Mouse (Mus musculus) heart, adult 2 months (tissue): ENCODE results near the gene Pank4. TPM values are rescaled to one million over a fixed set of nuclear protein-coding genes. Genes with fewer than 3 reads are reported as not detected.

Experiments
- DNase-seq, 2 experiments: peaks; one replicate each; pipeline ENCODE4 v3.0.0; 2021
- H3K27ac ChIP-seq: fragments of 200-600 bp; 2 replicates; pipeline ENCODE4 v1.8.1; 2022
- H3K27me3 ChIP-seq: fragments of 200-500 bp; 2 replicates; pipeline ENCODE4 v1.6.1; 2012; ENCODE audit warnings: mild to moderate bottlenecking, low read length, inconsistent platforms, mixed read lengths; ENCODE audit not compliant: control insufficient read depth, insufficient read depth
- H3K36me3 ChIP-seq: fragments of 200-500 bp; 2 replicates; pipeline ENCODE4 v1.6.1; 2012; ENCODE audit warnings: low read length, inconsistent platforms; ENCODE audit not compliant: control insufficient read depth, insufficient read depth
- H3K4me1 ChIP-seq: fragments of 200-500 bp; 2 replicates; pipeline ENCODE4 v1.6.1; 2011; ENCODE audit warnings: low read length; ENCODE audit not compliant: control insufficient read depth, insufficient read depth
- H3K4me3 ChIP-seq: fragments of 200-600 bp; 2 replicates; pipeline ENCODE4 v1.8.1; 2022
- H3K79me2 ChIP-seq: fragments of 200-500 bp; replicated peaks from 2 replicates; pipeline ENCODE4 v1.6.1; 2012; ENCODE audit warnings: mild to moderate bottlenecking, inconsistent platforms, low read length, moderate library complexity, mixed read lengths; ENCODE audit not compliant: control insufficient read depth, insufficient read depth
- H3K9ac ChIP-seq: fragments of 200-500 bp; 2 replicates; pipeline ENCODE4 v1.6.1; 2012; ENCODE audit warnings: low read depth, mild to moderate bottlenecking, control low read depth, inconsistent platforms, low read length, mixed read lengths
- CTCF ChIP-seq: fragments of 200-600 bp; IDR thresholded peaks from 2 replicates; pipeline ENCODE4 v1.8.1; 2022; ENCODE audit warnings: antibody characterized with exemption, mild to moderate bottlenecking, moderate library complexity
- EP300 ChIP-seq: fragments of 200-500 bp; IDR thresholded peaks from 2 replicates; pipeline ENCODE4 v1.6.1; 2011; ENCODE audit warnings: low read depth, low read length, control low read depth; ENCODE audit not compliant: insufficient read depth
- POLR2A ChIP-seq: fragments of 200-500 bp; IDR thresholded peaks from 2 replicates; pipeline ENCODE4 v1.6.1; 2011; ENCODE audit warnings: mild to moderate bottlenecking, low read depth, low read length, control low read depth; ENCODE audit not compliant: insufficient read depth
- whole genome bisulfite sequencing: fragments of 180-500 bp; shearing (Covaris S2); methylation state at CpG from one replicate; pipeline ENCODE4 v1.1.7; 2018; 5-methylcytosine and 5-hydroxymethylcytosine counted together
- intact Hi-C: fragments of 180-260 bp; cut with DNase I; formaldehyde crosslinking; loops from one replicate; pipeline ENCODE4 v1.15.1; 2025
- polyA plus RNA-seq: library from polyadenylated mRNA; depleted of rRNA; stranded (reverse); fragments of >200 nt; gene quantifications from 2 replicates; pipeline ENCODE4 v1.2.3, GENCODE M21; 2012
- total RNA-seq, 2 experiments: library from RNA; stranded (reverse); gene quantifications; 2 replicates each; pipeline ENCODE4 v1.2.3; 2021

Pank4 gene
- total and polyA plus RNA-seq, 3 experiments, result 40.7 to 59.6 (median 43.9) TPM

GRCm38 (mm10) chr4:154961226-154961738 lies 2.6 kb upstream of the Pank4 start:
- 1% methylated on average over 42 of the region's 47 CpGs for WGBS

DNA sequence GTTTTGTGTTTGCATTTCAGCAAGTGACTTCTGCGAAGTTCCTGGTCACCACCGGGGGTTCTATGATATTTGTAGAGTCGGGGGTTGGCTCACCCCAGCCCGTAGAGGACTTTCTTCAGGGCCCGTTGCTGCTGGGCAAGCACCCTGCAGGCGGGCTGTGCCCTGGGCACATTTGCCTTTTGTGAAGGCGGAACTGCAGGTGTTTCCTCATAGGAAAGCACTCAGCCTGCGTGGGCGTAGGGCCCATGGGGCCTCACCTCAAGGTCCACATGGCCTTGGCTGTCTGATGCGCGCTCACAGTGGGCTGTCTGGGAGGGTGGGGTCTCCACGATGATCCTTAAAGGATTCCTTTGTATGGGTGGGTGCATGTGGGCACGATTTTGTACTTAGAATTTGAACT lies 2.0 kb upstream of the Pank4 start:
- intact Hi-C loops, result no loop called here
- DNase-seq, result peak; percentile 46 to 61
- peaks cover 10% of the 10 kb centered on the region for H3K27me3 ChIP-seq
- H3K79me2 ChIP-seq, result no peaks in the 10 kb centered on the region
- H3K27ac ChIP-seq, result no peak overlapping the region
- TF ChIP-seq POLR2A, result no peak
- no peak for TF ChIP-seq EP300
- TF ChIP-seq CTCF, result no peak
- H3K36me3 ChIP-seq, result no peaks in the 10 kb centered on the region
- peaks cover 13% of the 10 kb centered on the region for H3K4me1 ChIP-seq
- peak overlapping the region; percentile 65 for H3K4me3 ChIP-seq
- H3K9ac ChIP-seq, result no peak overlapping the region
- 42% methylated on average over 13 of the region's 13 CpGs for WGBS

More at GRCm38 (mm10) chr4:154961226-154961738, 2.6 kb upstream of the Pank4 start:
- Histone ChIP-seq H3K4me3 (peak overlapping the region; percentile 65), H3K79me2 (no peaks in the 10 kb centered on the region), H3K4me1 (peaks cover 11% of the 10 kb centered on the region), H3K27me3 (peaks cover 10% of the 10 kb centered on the region), H3K9ac (peak overlapping the region; percentile 47), H3K27ac (peak overlapping the region; percentile 2; the same call in 1 of the 2 replicates), H3K36me3 (no peaks in the 10 kb centered on the region)
- intact Hi-C loops, result no loop called here
- peak; percentile 64 to 67 for DNase-seq
- TF ChIP-seq CTCF (peak; percentile 53), POLR2A (no peak), EP300 (no peak)

DNA sequence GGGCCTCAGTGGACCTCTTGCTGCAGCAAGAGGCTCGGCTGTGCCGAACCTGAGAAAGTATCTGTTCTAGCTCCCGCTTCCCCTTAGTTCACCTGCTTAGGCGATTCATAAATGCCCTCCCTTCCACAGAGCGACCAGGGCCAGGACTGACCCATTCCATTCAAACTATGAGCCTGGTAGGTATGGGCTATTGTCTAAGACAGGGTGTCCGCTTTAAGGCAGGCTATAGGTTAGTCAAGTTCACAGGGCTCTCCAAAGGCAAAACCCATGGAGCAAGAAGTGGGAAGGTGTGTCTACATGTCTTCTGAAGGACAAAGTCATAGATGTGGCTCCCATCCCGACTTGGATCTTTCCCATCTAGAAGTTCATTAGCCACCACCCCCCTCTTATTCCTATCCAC lies 1.2 kb upstream of the Pank4 start:
- peaks cover 15% of the 10 kb centered on the region for H3K4me1 ChIP-seq
- intact Hi-C loops, result no loop called here
- H3K9ac ChIP-seq, result no peak overlapping the region
- DNase-seq, result no peak
- no peaks in the 10 kb centered on the region; the same call in 1 of the 2 replicates for H3K79me2 ChIP-seq
- H3K27ac ChIP-seq, result no peak overlapping the region
- H3K27me3 ChIP-seq, result peaks cover 9% of the 10 kb centered on the region
- WGBS, result 98% methylated on average over 7 of the region's 7 CpGs
- H3K4me3 ChIP-seq, result no peak overlapping the region
- no peak for TF ChIP-seq EP300
- no peak for TF ChIP-seq CTCF
- no peak for TF ChIP-seq POLR2A
- no peaks in the 10 kb centered on the region for H3K36me3 ChIP-seq

- TF ChIP-seq EP300, result no peak
- TF ChIP-seq POLR2A, result no peak
- no peak for TF ChIP-seq CTCF
- no peak for DNase-seq
- no peaks in the 10 kb centered on the region; the same call in 1 of the 2 replicates for H3K79me2 ChIP-seq
- H3K36me3 ChIP-seq, result no peaks in the 10 kb centered on the region
- 62% methylated on average over 11 of the region's 11 CpGs for WGBS
- peak overlapping the region; percentile 97 for H3K27ac ChIP-seq
- H3K4me1 ChIP-seq, result peaks cover 17% of the 10 kb centered on the region
- intact Hi-C loops, result no loop called here
- H3K4me3 ChIP-seq, result peak overlapping the region; percentile 84
- H3K9ac ChIP-seq, result 0 out of 2 replicates have a peak overlapping the region, but pooled peaks have one; percentile 26
- peaks cover 9% of the 10 kb centered on the region for H3K27me3 ChIP-seq
Measured at GRCm38 (mm10) chr4:154963190-154963836, 610 bp upstream of the Pank4 start.

GRCm38 (mm10) chr4:154964581-154965235 lies 785 bp downstream of the Pank4 start:
- Histone ChIP-seq H3K9ac (peak overlapping the region; percentile 92), H3K36me3 (no peaks in the 10 kb centered on the region), H3K27me3 (peaks cover 6% of the 10 kb centered on the region), H3K4me1 (peaks cover 17% of the 10 kb centered on the region), H3K27ac (peak overlapping the region; percentile 97), H3K4me3 (peak overlapping the region; percentile 84), H3K79me2 (no peaks in the 10 kb centered on the region; the same call in 1 of the 2 replicates)
- intact Hi-C loops, result loop anchor here (1.0 to 2.0 kb wide), 2 partner anchors 20 to 102 kb away; no protein-coding TSS in a partner anchor
- DNase-seq, result no peak
- TF ChIP-seq CTCF, result no peak
- TF ChIP-seq POLR2A, result no peak
- no peak for TF ChIP-seq EP300
- under 1% methylated on average over 36 of the region's 36 CpGs for WGBS
